ENCODE assay signal across 11 mouse cellular contexts in the genomic region with DNA sequence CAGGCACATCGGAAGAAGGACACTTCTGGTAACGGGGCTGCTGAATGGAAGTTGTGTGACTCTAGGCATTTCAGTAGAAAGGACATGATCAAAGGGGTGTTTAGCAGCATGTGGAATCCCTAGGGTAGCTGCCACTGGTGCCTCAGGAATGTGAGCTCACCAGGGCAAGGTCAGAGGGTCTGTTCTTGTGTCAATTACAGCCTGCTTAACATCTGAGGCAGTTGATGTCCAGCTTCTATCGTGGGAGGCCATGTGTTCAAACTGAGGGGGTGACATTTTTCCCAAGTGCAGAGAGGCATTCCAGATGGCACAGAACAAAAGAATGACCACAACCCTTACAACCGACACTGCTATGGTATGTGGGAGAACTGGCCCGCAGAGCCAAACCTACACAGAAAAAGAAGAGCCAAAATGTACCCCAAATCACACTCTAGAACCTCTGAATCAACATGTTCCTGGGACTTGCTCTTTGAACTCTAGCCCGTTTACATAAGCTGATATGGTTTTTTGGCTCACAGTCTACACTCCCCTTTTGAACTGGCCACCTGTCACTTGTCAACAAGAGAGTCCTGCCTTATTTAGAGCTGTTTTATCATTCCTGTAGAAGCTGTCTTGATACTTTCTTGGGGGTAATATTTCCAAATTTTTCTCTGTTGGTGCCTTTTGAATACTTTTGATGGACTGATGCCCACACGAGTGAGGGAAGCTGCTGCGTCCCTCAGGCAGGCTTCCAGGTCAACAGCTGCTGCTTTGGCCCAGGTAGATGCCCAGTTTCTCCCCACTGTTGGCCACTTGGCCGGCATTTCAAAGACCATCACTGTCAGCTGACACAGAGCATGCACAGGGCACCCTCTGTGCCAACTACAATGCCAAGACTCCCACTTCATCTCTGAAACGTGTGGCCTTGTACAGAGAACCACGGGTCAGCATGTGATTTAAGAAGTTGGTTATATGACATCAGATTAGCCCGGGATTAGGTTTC. TPM values are rescaled to one million over a fixed set of nuclear protein-coding genes. Genes with fewer than 3 reads are reported as not detected.
DNase-seq lines count a peak whose midpoint lies in the region; ATAC-seq and TF ChIP-seq lines count a peak whose summit lies in the region.
"Had no signal": no experiment of that assay in that cellular context is flagged by ENCODE, and none has a peak within 500 bp of the region (broad histone marks: within the 10 kb centered on the region; RNA-seq: fewer than 3 reads in every experiment).

No protein-coding gene starts in this region.

- intact Hi-C loops in heart, postnatal 25 days (cut with DNase I), result no loop called here

- H3K27me3 ChIP-seq in lung, postnatal 0 days (replicated peaks; ENCODE audit: insufficient read depth, low read length), result no peaks in the 10 kb centered on the region
- H3K27me3 ChIP-seq: embryonic facial prominence, embryonic 12.5 days; midbrain, embryonic 13.5 days had no signal

- H3K4me3 ChIP-seq in lung, postnatal 0 days (ENCODE audit: low read depth, low read length), result no peak overlapping the region
- H3K4me3 ChIP-seq: embryonic facial prominence, embryonic 12.5 days; midbrain, embryonic 13.5 days had no signal

- no peaks in the 10 kb centered on the region for H3K9me3 ChIP-seq in lung, postnatal 0 days (ENCODE audit: low read length)
- H3K9me3 ChIP-seq: embryonic facial prominence, embryonic 12.5 days; midbrain, embryonic 13.5 days had no signal

- peaks cover 14% of the 10 kb centered on the region; the same call in 1 of the 2 replicates for H3K4me1 ChIP-seq in lung, postnatal 0 days (ENCODE audit: insufficient read depth, low read depth, low read length)
- H3K4me1 ChIP-seq: embryonic facial prominence, embryonic 12.5 days; midbrain, embryonic 13.5 days had no signal

- H3K27ac ChIP-seq in lung, postnatal 0 days (ENCODE audit: low read length), result no peak overlapping the region
- H3K27ac ChIP-seq: embryonic facial prominence, embryonic 12.5 days; midbrain, embryonic 13.5 days had no signal

- no peak overlapping the region for H3K9ac ChIP-seq in lung, postnatal 0 days (replicated peaks; ENCODE audit: low read depth)
- H3K9ac ChIP-seq: embryonic facial prominence, embryonic 12.5 days; midbrain, embryonic 13.5 days had no signal

- no peak overlapping the region for H3K4me2 ChIP-seq in lung, postnatal 0 days (replicated peaks; ENCODE audit: low read depth, low read length)
- H3K4me2 ChIP-seq: embryonic facial prominence, embryonic 12.5 days; midbrain, embryonic 13.5 days had no signal

- DNase-seq in heart, adult 11 months, result peak; percentile 93
- DNase-seq in heart, postnatal 25 days (ENCODE audit: low spot score), result no peak
- DNase-seq in brain, adult 2 months (ENCODE audit: low read depth, low spot score), result peak; percentile 92
- DNase-seq in embryo, embryonic 10 days (ENCODE audit: low spot score), result peak; percentile 75
- peak; percentile 59 for DNase-seq in lung, postnatal 0 days (ENCODE audit: low spot score)
- DNase-seq in adrenal gland, postnatal 14 days, result no peak
- DNase-seq in T-cell, adult 2 months (ENCODE audit: low spot score), result no peak
- DNase-seq in right cerebral cortex, postnatal 25 days, result no peak
- DNase-seq: adrenal gland, postnatal 10 days had no signal

- TF ChIP-seq CTCF in lung, postnatal 0 days (IDR thresholded peaks at IDR 0.05), result no peak

- WGBS in lung, postnatal 0 days, result 51% methylated on average over 12 of the region's 12 CpGs

- ATAC-seq in lung, postnatal 0 days, result peak; percentile 52
- ATAC-seq: midbrain, embryonic 13.5 days had no signal

- no peaks in the 10 kb centered on the region for H3K36me3 ChIP-seq in lung, postnatal 0 days (ENCODE audit: insufficient read depth, low read length)
- H3K36me3 ChIP-seq: embryonic facial prominence, embryonic 12.5 days; midbrain, embryonic 13.5 days had no signal

- no peak for TF ChIP-seq EP300 in lung, postnatal 0 days (IDR thresholded peaks at IDR 0.05)

RNA-seq across cellular contexts. Expression of a gene that starts 51.8 kb away (rescaled TPM):
- total RNA-seq in heart, postnatal 25 days (2021), result 10 to 100 TPM; 14.9 to 15.3 TPM
- 30.6 and 31.4 TPM in 2 replicates for polyA plus RNA-seq in lung, postnatal 0 days (2015; fragmentation: Nextera tagmentation; extraction: Ambion mirVana)
- total RNA-seq in adrenal gland, postnatal 14 days (2021), result 16.4 and 20.9 TPM in 2 replicates

RNA-seq across cellular contexts. Expression of a gene that starts 52.0 kb away (rescaled TPM):
- total RNA-seq in heart, postnatal 25 days (2021), result 10 to 100 TPM; 29.2 to 31.4 TPM
- polyA plus RNA-seq in lung, postnatal 0 days (2015; fragmentation: Nextera tagmentation; extraction: Ambion mirVana), result 39.9 and 41.6 TPM in 2 replicates
- 59.8 and 61.0 TPM in 2 replicates for total RNA-seq in adrenal gland, postnatal 14 days (2021)

Comparison
In these comparisons a context has a peak if more than half of its experiments do, and no peak if none do; other contexts are left out.
1. DNase-seq: peak in heart, adult 11 months (single experiment), brain, adult 2 months (single experiment), embryo, embryonic 10 days (single experiment) and lung, postnatal 0 days (single experiment); none in heart, postnatal 25 days (single experiment), adrenal gland, postnatal 14 days (single experiment), T-cell, adult 2 months (single experiment) and right cerebral cortex, postnatal 25 days (single experiment).